Mouse (Mus musculus): Measurements from ENCODE around the gene Pole. TPM values are rescaled to one million over a fixed set of nuclear protein-coding genes. Genes with fewer than 3 reads are reported as not detected.

The Pole gene
- total RNA-seq (2023), result 21.3 and 27.8 TPM in 2 replicates

DNA sequence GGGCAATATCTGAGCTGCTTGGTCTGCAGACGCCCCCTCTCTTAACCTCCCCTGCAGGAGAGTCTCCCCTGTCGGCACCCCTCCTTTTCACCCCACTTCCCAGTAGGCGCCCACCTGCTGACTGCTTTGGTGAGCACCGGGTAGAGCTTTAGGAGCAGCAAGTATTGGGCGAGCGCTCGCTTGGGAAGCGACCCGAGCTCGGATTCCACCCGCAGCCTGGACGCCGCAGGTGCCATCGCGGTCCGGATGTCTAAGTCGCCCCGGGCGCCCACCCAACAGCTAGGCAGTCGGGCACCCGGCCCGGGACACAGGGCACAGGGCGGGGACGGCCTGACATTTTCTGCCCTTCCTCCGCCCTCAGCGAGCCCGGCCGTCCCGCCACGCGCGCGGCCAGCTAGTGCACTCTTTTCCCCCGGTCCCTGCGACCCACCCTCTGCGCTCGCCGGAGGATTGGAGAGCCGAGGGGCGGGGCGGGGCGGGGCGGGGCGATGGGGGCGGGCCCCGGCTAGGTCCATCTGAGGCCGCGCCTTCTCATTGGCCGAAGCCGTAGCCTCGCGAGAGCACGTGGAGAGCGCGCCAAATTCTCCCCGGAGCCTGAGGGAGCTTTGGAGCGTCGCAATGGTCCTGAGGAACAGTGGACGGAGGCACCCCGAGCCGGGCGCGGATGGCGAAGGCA lies at the start of gene Pole, which contains the start of gene Pxmp2:
TSS of gene Pole (plus strand) at position 537 of the 676 bp plus-strand sequence.
TSS of gene Pxmp2 (minus strand) at position 417 of the 676 bp plus-strand sequence.

DNA sequence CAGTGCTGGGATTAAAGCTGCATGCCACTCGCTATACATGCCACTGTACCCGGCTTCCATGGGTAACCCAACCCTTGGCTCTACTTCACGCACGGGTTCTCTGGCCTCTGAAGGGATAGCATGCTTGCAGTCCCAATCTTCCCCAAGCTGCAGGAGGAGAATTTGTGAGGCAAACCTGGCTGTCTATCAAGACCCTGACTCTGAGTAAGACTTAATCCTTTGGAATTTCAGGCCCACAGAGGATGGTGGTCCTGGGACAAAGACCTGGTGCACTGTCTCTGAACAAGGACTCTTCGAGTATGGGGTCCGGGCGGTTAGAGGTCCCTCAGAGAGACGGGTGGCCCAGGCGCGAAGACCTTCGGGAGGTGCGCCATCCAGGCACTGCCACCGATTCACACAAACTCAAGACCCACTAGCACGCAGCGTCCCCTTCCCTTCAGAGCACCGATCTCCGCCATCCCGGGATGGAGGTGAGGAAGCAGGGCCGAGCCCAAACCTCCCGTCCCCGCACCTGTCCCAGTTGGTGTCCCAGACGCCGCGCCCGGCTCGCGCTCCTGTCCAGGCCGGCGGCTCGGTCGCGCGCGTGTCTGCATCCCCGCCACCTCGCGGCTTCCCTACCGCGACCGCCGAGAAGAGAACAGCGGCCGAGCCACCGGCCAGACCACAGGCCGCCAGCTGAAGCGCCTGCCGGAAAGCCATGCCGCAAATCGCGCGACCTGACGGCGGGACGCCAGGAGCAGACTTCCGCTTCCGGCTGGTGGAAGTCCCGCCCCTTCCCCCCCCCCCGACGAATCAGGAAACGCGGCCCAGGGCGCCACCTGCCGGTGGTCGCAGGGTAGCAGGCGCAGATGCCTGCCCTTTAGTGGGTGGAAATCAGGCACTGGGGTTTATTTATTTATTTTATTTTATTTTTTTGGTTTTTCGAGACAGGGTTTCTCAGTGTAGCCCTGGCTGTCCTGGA lies 16.7 kb upstream of the Pole start, which contains the start of gene Pgam5:
TSS of gene Pgam5 (minus strand) at position 773 of the 961 bp plus-strand sequence.

DNA sequence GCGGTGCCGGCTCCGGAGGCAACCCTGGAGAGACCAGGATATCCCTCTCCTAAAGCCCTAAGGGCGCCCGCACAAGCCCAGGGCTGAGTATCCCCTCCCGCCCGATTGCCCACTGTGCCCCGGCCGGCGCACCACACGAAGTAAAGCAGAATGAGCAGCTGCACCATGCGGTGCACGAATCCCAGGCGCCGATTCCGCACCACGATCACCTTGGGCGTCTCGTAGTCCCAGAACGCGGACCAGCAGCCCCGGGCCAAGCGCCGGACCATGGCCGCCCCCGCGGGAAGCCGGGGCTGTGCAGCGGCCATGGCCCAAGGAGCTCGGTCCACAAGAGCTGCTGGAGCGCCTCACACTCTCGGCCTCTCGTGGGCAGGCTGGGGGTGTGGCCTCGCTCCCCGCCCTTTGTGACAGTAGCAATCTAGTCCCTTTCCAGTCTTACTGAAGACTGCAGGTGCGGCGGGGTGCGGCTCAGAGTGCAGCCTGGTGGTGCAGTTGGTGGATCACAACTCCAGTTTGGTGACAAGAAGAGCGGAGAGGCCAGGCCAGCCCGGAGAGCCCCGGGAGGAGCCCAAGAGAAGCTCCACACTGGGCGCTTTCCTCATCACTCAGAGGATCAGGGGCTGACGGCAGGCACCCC lies 56.7 kb downstream of the Pole start, which contains the start of gene P2rx2:
TSS of gene P2rx2 (minus strand) at position 565 of the 637 bp plus-strand sequence.

DNA sequence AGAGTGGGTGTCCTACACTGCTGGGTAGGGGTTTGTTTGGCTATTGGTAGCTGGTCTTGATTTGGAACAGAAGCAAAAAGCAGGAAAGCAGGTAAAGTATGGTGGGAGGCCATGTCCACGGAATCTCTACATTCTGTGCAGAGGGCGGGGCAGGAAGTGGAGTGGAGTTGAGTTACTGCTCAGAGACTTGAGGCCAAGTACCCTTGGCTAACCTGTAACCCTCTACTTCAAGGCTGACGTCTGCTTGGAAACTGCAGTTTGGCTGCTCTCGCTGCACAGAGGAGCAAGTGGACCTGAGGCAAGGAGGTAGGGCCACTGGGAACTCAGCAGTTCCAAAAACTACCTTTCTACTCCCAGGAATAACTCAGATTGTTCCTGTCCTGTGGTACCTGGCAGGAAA lies 58.4 kb downstream of the Pole start, which contains the start of gene Lrcol1:
TSS of gene Lrcol1 (plus strand) at position 207 of the 400 bp plus-strand sequence.

Other genes starting within 250 kb of the Pole start
- 3.3 and 7.6 TPM in 2 replicates for gene Gm17655, start 213.8 kb upstream of the Pole start, total RNA-seq (2023)
- gene Gm35315, start 191.9 kb upstream of the Pole start, total RNA-seq (2023), result not detected in 2 replicates
- not detected in 2 replicates for gene Plcxd1, start 186.3 kb upstream of the Pole start, total RNA-seq (2023)
- 30.5 and 43.3 TPM in 2 replicates for gene Gtpbp6, start 178.1 kb upstream of the Pole start, total RNA-seq (2023)
- gene Zfp605, start 176.2 kb upstream of the Pole start, total RNA-seq (2023), result 2.6 and 2.7 TPM in 2 replicates
- 66.0 and 90.4 TPM in 2 replicates for gene Chfr, start 150.5 kb upstream of the Pole start, total RNA-seq (2023)
- gene Golga3, start 109.6 kb upstream of the Pole start, total RNA-seq (2023), result 22.3 and 27.2 TPM in 2 replicates
- gene Ankle2, start 55.3 kb upstream of the Pole start, total RNA-seq (2023), result 52.5 and 58.4 TPM in 2 replicates
- gene Pgam5, start 16.4 kb upstream of the Pole start, total RNA-seq (2023), result 11.3 and 13.7 TPM in 2 replicates
- gene Pxmp2, start 120 bp upstream of the Pole start, total RNA-seq (2023), result 1.2 and 3.0 TPM in 2 replicates
- gene P2rx2, start 56.9 kb downstream of the Pole start, total RNA-seq (2023), result not detected in 2 replicates
- gene Lrcol1, start 58.4 kb downstream of the Pole start, total RNA-seq (2023), result not detected in 2 replicates
- 115 and 169 TPM in 2 replicates for gene Fbrsl1, start 162.2 kb downstream of the Pole start, total RNA-seq (2023)

Data from neutrophil, adult 65 days (primary cell).